Mouse (Mus musculus) midbrain, embryonic 11.5 days (tissue): ENCODE results near the gene Crebl2. TPM values are rescaled to one million over a fixed set of nuclear protein-coding genes. Genes with fewer than 3 reads are reported as not detected.

Source experiments
- ATAC-seq: fragments of 200-750 bp; cut with Nextera tagmentation; 2 replicates; pipeline ENCODE4 v1.8.0; 2017; ENCODE audit warnings: moderate TSS enrichment, moderate library complexity; ENCODE audit not compliant: low FRiP score
- DNase-seq: peaks from one replicate; pipeline ENCODE4 v3.0.0; 2015; ENCODE audit warnings: low spot score; ENCODE audit errors: missing footprints
- H3K27ac ChIP-seq: fragments of 300-500 bp; sonication (generic); 2 replicates; pipeline ENCODE4 v1.5.1; 2014; ENCODE audit warnings: low read depth, low read length
- H3K27me3 ChIP-seq: fragments of 300-500 bp; sonication (generic); 2 replicates; pipeline ENCODE4 v1.6.1; 2014; ENCODE audit warnings: mild to moderate bottlenecking, low read length, moderate library complexity, mixed read lengths; ENCODE audit not compliant: control insufficient read depth, insufficient read depth
- H3K36me3 ChIP-seq: fragments of 300-500 bp; sonication (generic); 2 replicates; pipeline ENCODE4 v1.6.1; 2014; ENCODE audit warnings: mild to moderate bottlenecking, low read length, moderate library complexity, mixed read lengths; ENCODE audit not compliant: control insufficient read depth, insufficient read depth
- H3K4me1 ChIP-seq: fragments of 300-500 bp; sonication (generic); 2 replicates; pipeline ENCODE4 v1.6.1; 2014; ENCODE audit warnings: low read length; ENCODE audit not compliant: control insufficient read depth, insufficient read depth
- H3K4me2 ChIP-seq: fragments of 300-500 bp; sonication (generic); 2 replicates; pipeline ENCODE4 v1.6.1; 2014; ENCODE audit warnings: mild to moderate bottlenecking, moderate library complexity
- H3K4me3 ChIP-seq: fragments of 300-500 bp; sonication (generic); 2 replicates; pipeline ENCODE4 v1.5.1; 2014; ENCODE audit warnings: low read depth, low read length
- H3K9ac ChIP-seq: fragments of 300-500 bp; sonication (generic); 2 replicates; pipeline ENCODE4 v1.6.1; 2014; ENCODE audit warnings: low read length
- H3K9me3 ChIP-seq: fragments of 300-500 bp; sonication (generic); 2 replicates; pipeline ENCODE4 v1.6.1; 2016; ENCODE audit warnings: low read length; ENCODE audit not compliant: control insufficient read depth
- WGBS: fragments of 180-500 bp; shearing (Covaris S2); extraction: QIAGEN DNeasy Blood & Tissue Kit; methylation state at CpG from one replicate; pipeline ENCODE4 v1.1.7; 2014; 5-methylcytosine and 5-hydroxymethylcytosine counted together
- polyA plus RNA-seq: library from polyadenylated mRNA; unstranded; fragments of >200 nt; fragmentation: Nextera tagmentation; extraction: Ambion mirVana; gene quantifications from 2 replicates; pipeline ENCODE4 v1.2.1, GENCODE M21; 2014

Gene Crebl2
- polyA plus RNA-seq, 1 experiment from 2014 or later, result 0.92 TPM

GRCm38 (mm10) chr6:134873018-134873417 lies 43.1 kb downstream of the Crebl2 start:
- Histone ChIP-seq H3K9ac (no peak overlapping the region), H3K27ac (no peak overlapping the region), H3K9me3 (no peaks in the 10 kb centered on the region), H3K4me1 (no peaks in the 10 kb centered on the region), H3K27me3 (no peaks in the 10 kb centered on the region), H3K4me3 (no peak overlapping the region), H3K4me2 (no peak overlapping the region), H3K36me3 (peaks cover 24% of the 10 kb centered on the region)
- ATAC-seq (no peak), DNase-seq (no peak)
- 90% methylated on average over 2 of the region's 2 CpGs for WGBS

- Histone ChIP-seq H3K4me3 (no peak overlapping the region), H3K27ac (no peak overlapping the region), H3K9me3 (no peaks in the 10 kb centered on the region), H3K9ac (no peak overlapping the region), H3K36me3 (peaks cover 2% of the 10 kb centered on the region; the same call in 1 of the 2 replicates), H3K27me3 (no peaks in the 10 kb centered on the region), H3K4me1 (no peaks in the 10 kb centered on the region), H3K4me2 (no peak overlapping the region)
- ATAC-seq (peak; percentile 35; the same call in 1 of the 2 replicates), DNase-seq (no peak)
- WGBS, result 83% methylated on average over 6 of the region's 6 CpGs
These were observed 46.8 kb downstream of the Crebl2 start for GRCm38 (mm10) chr6:134876795-134877194.

- no peak overlapping the region for H3K4me2 ChIP-seq
- ATAC-seq, result no peak
- H3K27ac ChIP-seq, result no peak overlapping the region
- H3K4me3 ChIP-seq, result no peak overlapping the region
- H3K4me1 ChIP-seq, result no peaks in the 10 kb centered on the region
- 85% methylated on average over 4 of the region's 4 CpGs for WGBS
- no peaks in the 10 kb centered on the region for H3K27me3 ChIP-seq
- H3K9me3 ChIP-seq, result no peaks in the 10 kb centered on the region
- H3K9ac ChIP-seq, result no peak overlapping the region
- H3K36me3 ChIP-seq, result peaks cover 2% of the 10 kb centered on the region; the same call in 1 of the 2 replicates
- no peak for DNase-seq
These were observed 47.3 kb downstream of the Crebl2 start for GRCm38 (mm10) chr6:134877276-134877675.

GRCm38 (mm10) chr6:134877892-134878291 lies 47.9 kb downstream of the Crebl2 start:
- 84% methylated on average over 1 of the region's 1 CpGs for WGBS
- Histone ChIP-seq H3K27ac (no peak overlapping the region), H3K27me3 (no peaks in the 10 kb centered on the region), H3K4me1 (no peaks in the 10 kb centered on the region), H3K4me3 (no peak overlapping the region), H3K9me3 (no peaks in the 10 kb centered on the region), H3K4me2 (no peak overlapping the region), H3K9ac (no peak overlapping the region), H3K36me3 (peaks cover 2% of the 10 kb centered on the region; the same call in 1 of the 2 replicates)
- no peak for ATAC-seq
- no peak for DNase-seq

- H3K27ac ChIP-seq, result no peak overlapping the region
- H3K4me3 ChIP-seq, result no peak overlapping the region
- no peak for ATAC-seq
- H3K4me1 ChIP-seq, result no peaks in the 10 kb centered on the region
- no peaks in the 10 kb centered on the region for H3K27me3 ChIP-seq
- DNase-seq, result no peak
- H3K36me3 ChIP-seq, result peaks cover 2% of the 10 kb centered on the region; the same call in 1 of the 2 replicates
- 93% methylated on average over 5 of the region's 5 CpGs for WGBS
- H3K4me2 ChIP-seq, result no peak overlapping the region
- no peak overlapping the region for H3K9ac ChIP-seq
- no peaks in the 10 kb centered on the region for H3K9me3 ChIP-seq
These were observed 49.6 kb downstream of the Crebl2 start for GRCm38 (mm10) chr6:134879556-134879955.

GRCm38 (mm10) chr6:134880046-134880445 lies 50.1 kb downstream of the Crebl2 start:
- Histone ChIP-seq H3K36me3 (peaks cover 2% of the 10 kb centered on the region; the same call in 1 of the 2 replicates), H3K4me3 (no peak overlapping the region), H3K9me3 (no peaks in the 10 kb centered on the region), H3K4me2 (no peak overlapping the region), H3K27ac (no peak overlapping the region), H3K27me3 (no peaks in the 10 kb centered on the region), H3K9ac (no peak overlapping the region), H3K4me1 (no peaks in the 10 kb centered on the region)
- WGBS, result 73% methylated on average over 2 of the region's 2 CpGs
- DNase-seq (no peak), ATAC-seq (no peak)

- Histone ChIP-seq H3K27me3 (no peaks in the 10 kb centered on the region), H3K4me2 (no peak overlapping the region), H3K27ac (no peak overlapping the region), H3K9me3 (no peaks in the 10 kb centered on the region), H3K4me3 (no peak overlapping the region), H3K36me3 (no peaks in the 10 kb centered on the region), H3K4me1 (peaks cover 19% of the 10 kb centered on the region), H3K9ac (no peak overlapping the region)
- DNase-seq (no peak), ATAC-seq (no peak)
- WGBS, result 90% methylated on average over 4 of the region's 4 CpGs
These were observed 53.7 kb downstream of the Crebl2 start for GRCm38 (mm10) chr6:134883661-134884060.

- Histone ChIP-seq H3K4me3 (no peak overlapping the region), H3K9ac (no peak overlapping the region), H3K27ac (no peak overlapping the region), H3K4me1 (peaks cover 28% of the 10 kb centered on the region), H3K4me2 (peak overlapping the region; percentile 67; the same call in 1 of the 2 replicates), H3K9me3 (no peaks in the 10 kb centered on the region), H3K27me3 (no peaks in the 10 kb centered on the region), H3K36me3 (no peaks in the 10 kb centered on the region)
- WGBS, result 93% methylated on average over 2 of the region's 2 CpGs
- no peak for ATAC-seq
- peak; percentile 73 for DNase-seq
These were observed 55.6 kb downstream of the Crebl2 start for GRCm38 (mm10) chr6:134885515-134885914.

- DNase-seq (peak; percentile 56), ATAC-seq (no peak)
- whole genome bisulfite sequencing, result 85% methylated on average over 8 of the region's 8 CpGs
- Histone ChIP-seq H3K27me3 (no peaks in the 10 kb centered on the region), H3K36me3 (no peaks in the 10 kb centered on the region), H3K4me1 (peaks cover 28% of the 10 kb centered on the region), H3K9me3 (no peaks in the 10 kb centered on the region), H3K4me3 (peak overlapping the region; percentile 55), H3K27ac (no peak overlapping the region), H3K4me2 (peak overlapping the region; percentile 67), H3K9ac (peak overlapping the region; percentile 72)
These were observed 56.5 kb downstream of the Crebl2 start for GRCm38 (mm10) chr6:134886475-134886874.
